Mouse (Mus musculus) kidney, adult 9 months (tissue): ENCODE measurements around the gene Sema6d.

Source experiments
- DNase-seq: peaks from one replicate; pipeline ENCODE4 v3.0.0; 2022

The Sema6d gene

DNA sequence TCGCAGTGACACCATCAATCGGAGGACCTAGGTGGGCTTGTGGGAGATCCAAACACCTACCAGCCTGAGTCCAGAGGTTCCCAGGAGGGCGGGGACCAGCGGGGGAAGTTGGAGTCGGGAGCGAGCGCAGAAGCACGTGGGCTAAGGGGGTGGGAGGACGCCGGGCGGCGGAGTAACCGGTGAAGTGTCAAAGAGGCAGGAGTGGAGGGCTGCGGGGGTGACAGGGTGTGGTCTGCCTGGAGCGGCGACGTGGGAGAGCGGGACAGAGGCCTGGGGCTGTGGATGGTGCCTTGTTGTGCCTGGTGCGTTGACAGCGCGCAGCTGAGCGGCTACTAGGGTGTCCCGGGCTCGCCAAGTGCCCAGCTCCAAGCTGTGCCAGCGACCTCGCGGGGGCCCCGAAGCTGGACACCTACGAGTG is at the start of gene Sema6d:
Sema6d (plus strand) TSS at position 157 of the 418 bp plus-strand sequence.
- no peak for DNase-seq

DNA sequence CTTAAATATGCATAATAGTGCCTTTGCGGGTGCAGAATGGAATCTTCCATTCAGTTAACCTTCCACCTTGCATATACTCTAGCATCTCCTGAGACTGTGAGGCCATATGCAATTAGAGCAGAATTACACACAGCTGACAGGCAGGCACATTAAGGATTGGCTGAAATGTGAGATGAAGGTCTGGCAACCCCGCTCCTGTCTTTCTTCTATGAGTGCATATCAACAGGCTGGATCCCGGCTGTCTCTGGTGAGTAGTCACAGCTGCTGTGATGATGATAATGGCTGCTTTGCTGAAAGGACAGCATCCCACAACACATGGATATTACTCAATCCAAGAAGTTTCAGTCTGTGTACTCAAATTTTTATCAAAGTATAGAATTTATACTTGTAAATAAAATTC is 29.9 kb upstream of the Sema6d start:
- no peak for DNase-seq

DNA sequence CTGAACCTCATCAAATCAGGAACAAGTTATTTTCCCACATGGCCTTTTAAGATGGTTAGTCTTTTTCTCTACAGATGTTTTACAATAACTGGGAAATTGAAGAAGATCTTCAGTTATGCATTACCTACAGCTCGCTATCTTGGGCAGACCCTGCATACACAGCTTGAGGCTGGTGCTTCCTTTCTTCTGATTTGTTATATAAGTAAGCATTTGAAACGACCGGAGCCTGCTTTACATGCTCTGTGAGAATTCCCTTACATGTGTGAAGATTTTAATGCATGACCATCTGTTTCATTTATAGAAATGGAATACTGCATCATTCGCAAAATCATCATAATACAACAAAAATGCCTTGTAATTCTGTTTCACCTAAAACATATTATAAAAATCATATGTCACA is 21.4 kb upstream of the Sema6d start:
- no peak for DNase-seq

DNA sequence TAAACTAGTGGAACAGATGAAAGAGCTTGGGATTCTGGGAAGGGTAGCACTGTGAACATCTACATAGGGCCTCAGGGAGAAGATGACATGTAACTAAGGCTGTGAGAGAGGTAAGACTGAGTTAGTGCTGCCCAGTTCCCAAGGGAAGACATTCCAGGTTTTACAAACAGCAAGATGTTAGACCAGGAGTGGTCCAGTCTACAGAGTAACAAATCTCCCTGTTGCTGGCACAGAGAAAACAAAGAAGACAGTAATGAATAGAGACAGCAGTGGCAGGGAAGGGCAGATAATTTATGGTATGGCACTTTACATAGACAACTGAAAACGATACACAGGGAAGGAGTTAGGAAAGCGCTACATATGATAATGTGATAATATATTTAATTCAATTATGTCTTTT is 19.1 kb upstream of the Sema6d start:
- DNase-seq: no peak

DNA sequence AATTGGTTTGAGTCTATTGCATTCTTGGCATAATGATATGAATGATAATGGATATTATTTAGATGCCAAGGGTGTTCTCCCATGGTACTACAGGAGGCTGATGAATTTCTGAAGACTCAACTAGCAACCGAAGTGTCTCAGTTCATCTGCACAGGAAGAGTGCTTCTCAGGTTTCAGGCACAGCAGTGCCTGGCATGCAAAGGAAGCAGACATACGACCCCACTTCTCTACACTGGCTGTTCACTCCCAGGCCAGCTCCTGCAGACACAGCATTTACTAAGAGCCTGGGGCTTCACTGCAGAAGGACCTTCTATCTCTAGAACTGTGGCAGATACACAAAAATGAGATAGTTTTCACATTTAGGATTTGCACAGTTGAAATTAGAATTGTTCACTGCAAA is 18.4 kb upstream of the Sema6d start:
- no peak for DNase-seq

DNA sequence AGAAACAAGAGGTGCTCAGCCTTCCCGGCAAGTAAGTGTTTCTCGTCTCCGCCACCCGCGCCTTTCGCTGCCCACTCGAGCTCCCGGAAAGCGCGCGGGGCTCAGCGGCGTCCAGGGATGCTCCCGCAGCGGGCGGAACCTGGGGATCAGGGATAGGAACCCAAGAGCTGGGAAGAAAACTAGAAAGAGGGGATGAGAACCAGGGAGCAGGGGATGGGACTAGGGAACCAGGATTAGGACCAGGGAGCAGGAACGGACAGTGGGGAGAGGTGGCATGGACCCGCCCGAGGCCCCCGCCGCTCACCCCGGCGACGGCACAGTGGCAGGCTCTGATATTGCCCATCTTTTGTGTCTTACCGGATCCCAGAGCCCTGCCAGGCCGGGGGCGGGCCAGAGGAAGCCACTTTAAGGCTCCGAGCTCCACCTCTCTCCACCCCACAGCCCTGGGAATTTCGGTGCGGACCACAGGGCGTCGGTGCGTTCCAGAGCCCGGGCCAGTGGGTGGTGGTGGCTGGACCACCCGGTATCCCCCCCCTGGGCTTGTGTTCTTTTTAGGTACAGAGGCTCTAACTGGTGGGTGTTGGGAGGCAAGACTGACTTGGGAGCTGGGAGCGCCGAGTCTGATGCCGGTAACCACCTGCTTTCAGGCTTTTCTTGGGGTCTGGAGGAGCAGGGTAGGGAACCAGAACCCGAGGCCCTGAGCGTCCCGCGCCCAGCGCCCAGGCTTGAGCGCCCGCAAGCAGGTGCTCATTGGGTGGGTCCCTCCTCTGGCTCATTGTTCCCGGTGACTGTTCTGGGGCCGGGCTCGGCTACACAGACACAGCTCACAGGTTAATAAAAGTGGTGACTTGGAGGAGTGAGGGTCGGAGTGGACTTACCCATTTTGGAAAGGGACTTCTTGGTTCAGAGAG is 717 bp downstream of the Sema6d start:
- no peak for DNase-seq

DNA sequence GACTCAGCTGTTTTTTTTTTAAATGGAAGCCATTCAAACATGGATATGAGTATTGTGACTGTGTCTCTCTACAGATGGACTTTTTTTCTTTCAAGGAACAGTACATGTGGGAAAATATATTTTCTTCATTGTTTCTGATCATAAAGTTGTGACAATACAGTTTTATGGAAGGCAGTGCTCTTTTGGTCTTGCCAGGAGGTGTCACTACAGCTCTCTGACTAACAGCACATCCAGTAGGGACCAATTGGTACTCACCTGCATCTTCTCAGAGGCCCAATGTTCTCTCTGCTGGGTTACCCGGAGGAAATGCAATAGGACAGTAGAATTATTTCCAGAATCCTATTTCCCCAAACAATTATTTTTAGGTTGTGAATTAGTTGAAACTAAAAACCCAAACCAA is 9.9 kb downstream of the Sema6d start:
- no peak for DNase-seq

- DNase-seq: peak; percentile 27
These were observed 10.9 kb downstream of the Sema6d start for GRCm38 (mm10) chr2:124100486-124101200.

DNA sequence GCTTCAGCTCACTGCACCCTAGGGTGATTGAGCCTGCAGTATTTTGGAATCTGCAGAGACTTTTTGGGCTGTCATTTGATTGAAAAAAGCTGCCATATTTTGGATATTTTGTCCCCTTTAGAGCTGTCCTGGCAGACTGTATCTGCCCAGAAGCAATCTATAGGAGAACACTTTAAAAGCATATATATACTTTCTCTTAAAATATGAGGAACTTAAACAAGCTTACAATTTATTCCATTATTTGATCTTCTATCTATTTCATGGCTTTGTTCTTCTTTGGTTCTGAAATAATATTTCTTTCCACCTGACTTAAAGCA is 11.4 kb downstream of the Sema6d start:
- no peak for DNase-seq

DNA sequence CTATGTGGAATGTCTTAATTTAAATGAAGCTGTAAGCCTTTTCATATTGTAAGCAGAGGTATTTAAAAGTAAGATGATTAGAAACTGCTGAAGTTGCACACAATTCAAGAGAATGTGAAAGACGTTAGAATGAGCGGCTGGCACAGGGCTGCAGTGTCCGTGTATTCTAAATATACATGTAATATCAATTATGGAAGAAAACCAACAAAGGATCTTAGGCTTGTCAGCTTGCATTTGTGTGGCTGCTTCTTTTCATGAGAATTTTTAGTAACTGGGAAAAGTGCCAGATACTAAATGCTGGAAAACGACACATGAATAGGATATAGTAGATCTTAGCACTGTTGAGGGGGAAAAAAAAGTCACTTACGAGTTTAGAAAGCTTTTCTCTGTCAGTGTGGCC is 11.8 kb downstream of the Sema6d start:
- DNase-seq: no peak

GRCm38 (mm10) chr2:124103277-124103676 is 13.5 kb downstream of the Sema6d start:
- DNase-seq: no peak

GRCm38 (mm10) chr2:124118469-124119243 is 28.9 kb downstream of the Sema6d start:
- DNase-seq: no peak

DNA sequence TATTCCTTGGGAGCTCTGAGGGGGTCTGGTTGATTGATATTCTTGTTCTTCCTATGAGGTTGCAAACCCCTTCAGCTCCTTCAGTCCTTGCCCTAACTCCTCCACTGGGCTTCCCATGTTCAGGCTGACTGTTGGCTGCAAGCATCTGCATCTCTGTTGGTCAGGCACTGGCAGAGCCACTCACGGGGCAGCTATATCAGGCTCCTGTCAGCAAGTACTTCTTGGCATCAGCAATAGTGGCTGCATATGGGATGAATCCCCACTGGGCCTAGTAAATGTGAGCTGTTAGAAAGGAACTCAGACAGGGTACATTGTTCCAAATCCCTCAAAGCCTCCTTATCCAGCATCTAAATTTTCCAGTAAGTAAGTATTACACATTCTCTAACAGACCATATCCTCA is 30.6 kb downstream of the Sema6d start:
- DNase-seq: no peak

- DNase-seq: no peak
These were observed 31.8 kb downstream of the Sema6d start for GRCm38 (mm10) chr2:124121539-124121938.

GRCm38 (mm10) chr2:124125504-124125903 is 35.7 kb downstream of the Sema6d start:
- DNase-seq: no peak

DNA sequence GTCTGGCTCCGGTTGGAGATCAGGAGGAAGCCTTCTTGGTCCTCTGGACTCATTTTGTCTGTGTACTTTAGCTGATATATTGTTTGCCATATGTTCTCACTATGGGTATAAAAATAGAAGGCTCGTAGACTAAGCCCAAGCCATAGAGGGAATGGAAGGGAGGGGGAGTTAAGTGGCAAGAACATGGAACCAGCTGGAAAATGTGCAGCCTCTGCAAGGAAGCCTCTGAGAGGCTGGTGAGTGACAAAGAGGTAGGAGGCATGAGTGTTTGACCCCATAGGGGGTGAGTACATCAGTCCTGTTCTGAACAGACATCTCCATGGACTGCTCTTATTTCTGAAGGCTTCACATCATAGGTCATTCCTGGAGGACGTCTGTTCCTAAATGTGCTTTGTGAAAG is 37.1 kb downstream of the Sema6d start:
- DNase-seq: no peak

- no peak for DNase-seq
These were observed 41.1 kb downstream of the Sema6d start for GRCm38 (mm10) chr2:124130876-124131275.

- no peak for DNase-seq
These were observed 51.8 kb downstream of the Sema6d start for GRCm38 (mm10) chr2:124141510-124142044.

DNA sequence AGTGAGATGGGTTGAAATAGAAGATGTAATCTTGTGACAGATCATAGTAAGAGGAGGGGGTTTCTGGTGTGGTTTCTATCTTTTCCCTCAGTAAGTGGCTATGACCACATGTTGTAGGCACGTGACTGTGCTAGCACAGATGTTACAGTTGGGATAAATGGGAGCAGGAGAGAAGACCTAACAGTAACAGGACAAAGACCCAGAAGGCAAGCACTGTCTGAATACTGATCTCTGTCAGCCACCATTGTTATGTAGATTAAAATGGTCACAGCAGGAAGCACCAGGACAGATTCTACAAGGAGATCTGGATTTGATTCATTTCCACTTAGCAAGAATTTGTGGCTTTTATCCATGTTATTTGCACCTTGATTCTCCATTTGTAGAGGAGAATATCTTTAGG is 55.8 kb downstream of the Sema6d start:
- DNase-seq: no peak

DNA sequence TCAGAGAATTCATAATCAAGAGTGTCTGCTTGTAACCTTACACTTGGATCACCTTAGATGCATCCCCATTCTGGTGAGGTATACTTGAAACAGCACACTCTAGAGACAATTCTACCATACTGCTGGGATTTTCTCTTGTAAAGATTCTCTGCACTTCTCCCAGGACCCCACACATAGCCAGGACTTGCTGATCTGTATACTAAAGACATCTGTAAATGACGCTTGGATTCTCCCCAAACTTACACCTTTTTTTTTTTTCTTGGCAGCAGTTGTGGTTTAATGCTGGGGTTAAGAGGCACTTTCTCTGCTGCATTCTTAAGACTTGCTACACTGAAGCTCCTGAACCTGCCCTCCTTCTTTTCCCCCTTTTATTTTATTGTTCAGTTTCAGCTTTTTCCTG is 68.4 kb downstream of the Sema6d start:
- no peak for DNase-seq

GRCm38 (mm10) chr2:124162001-124162599 is 72.3 kb downstream of the Sema6d start:
- DNase-seq: no peak

DNA sequence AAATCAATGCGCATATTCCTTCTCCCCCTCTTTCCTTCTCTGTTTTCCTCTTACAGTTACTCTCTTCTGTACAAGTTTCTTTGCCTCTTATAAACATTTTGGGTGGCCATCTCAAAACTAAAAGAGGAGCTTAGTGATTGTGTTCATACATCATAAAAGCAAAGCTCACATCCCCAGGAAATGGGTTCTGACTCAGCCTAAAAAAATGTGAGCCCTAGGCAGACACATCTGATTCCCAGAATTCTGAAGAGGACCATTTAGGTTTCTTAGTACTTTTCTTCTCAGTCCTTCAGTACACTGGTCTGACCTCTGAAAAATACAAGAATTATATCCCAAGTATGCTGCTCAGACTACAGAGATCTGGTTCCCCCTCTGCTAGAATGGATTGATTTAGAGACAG is 78.6 kb downstream of the Sema6d start:
- no peak for DNase-seq

DNA sequence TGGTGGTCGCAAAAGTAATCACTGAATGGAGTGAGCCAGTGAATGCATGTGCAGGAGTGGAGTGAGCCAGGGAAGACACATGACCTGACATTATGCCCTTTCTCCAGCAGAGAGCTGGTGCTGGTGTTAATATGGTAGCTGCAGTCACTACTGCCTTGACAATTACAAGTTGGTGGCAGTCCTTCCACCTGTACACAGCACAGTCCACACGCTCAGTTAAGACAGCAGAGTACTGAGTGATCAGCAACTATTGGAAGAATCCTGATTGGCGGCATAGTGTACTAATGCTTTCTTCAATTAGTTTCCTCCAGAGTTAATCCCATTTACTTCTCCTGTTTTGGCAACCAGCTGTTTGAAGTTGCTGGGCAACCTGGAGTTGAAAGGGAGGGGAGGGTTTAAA is 81.9 kb downstream of the Sema6d start:
- no peak for DNase-seq
